18 mouse cellular contexts compared by ENCODE assay signal in the genomic region with DNA sequence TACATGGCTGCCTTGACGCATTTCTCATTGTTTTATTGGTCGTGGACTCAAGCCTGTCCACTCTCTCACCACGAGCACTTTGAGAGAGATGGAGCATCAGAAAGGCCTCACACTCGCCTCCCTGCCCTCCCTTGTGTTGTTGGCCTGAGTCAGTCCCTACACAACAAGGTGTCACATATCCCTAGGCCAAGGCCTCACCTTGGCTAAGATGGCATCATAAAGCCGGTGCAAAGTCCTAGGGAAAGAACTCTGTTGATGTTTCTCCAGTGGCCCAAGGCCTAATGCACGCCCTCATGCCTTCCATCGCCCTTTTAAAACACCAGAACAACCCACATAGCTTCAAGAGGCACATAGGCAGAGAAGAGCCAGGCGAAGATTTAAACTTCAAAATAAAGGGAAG.
"Had no signal": no experiment of that assay in that cellular context is flagged by ENCODE, and none has a peak within 500 bp of the region (broad histone marks: within the 10 kb centered on the region; RNA-seq: fewer than 3 reads in every experiment).

No protein-coding gene starts in this region.

- H3K4me3 ChIP-seq: midbrain, embryonic 10.5 days; midbrain, embryonic 12.5 days; myocyte; neural tube, embryonic 13.5 days; neural tube, embryonic 15.5 days had no signal

- H3K4me2 ChIP-seq: lung, embryonic 14.5 days; midbrain, embryonic 12.5 days; neural tube, embryonic 13.5 days; neural tube, embryonic 15.5 days had no signal

- H3K27ac ChIP-seq: liver, embryonic 14.5 days; midbrain, embryonic 10.5 days; midbrain, embryonic 12.5 days; neural tube, embryonic 13.5 days; neural tube, embryonic 15.5 days had no signal

- DNase-seq: lung, adult 18-20 months; lung, embryonic 14.5 days; lung, postnatal 10 days; lung, postnatal 36 days; midbrain, embryonic 14.5 days; retina, postnatal 1 day; right cerebral cortex, postnatal 14 days; spleen, adult 18-20 months; thymus, adult 18-20 months; thymus, postnatal 14 days; thymus, postnatal 36 days had no signal

- H3K36me3 ChIP-seq: midbrain, embryonic 10.5 days; midbrain, embryonic 12.5 days; neural tube, embryonic 13.5 days; neural tube, embryonic 15.5 days had no signal

- H3K9ac ChIP-seq: liver, embryonic 14.5 days; lung, embryonic 14.5 days; midbrain, embryonic 12.5 days; neural tube, embryonic 13.5 days; neural tube, embryonic 15.5 days had no signal

- ATAC-seq: midbrain, embryonic 16.5 days had no signal

- H3K9me3 ChIP-seq: midbrain, embryonic 10.5 days; midbrain, embryonic 12.5 days; neural tube, embryonic 13.5 days; neural tube, embryonic 15.5 days had no signal

- H3K27me3 ChIP-seq: neural tube, embryonic 13.5 days; neural tube, embryonic 15.5 days had no signal
